Comparison of ENCODE assay signal across 19 mouse cellular contexts in the genomic region with DNA sequence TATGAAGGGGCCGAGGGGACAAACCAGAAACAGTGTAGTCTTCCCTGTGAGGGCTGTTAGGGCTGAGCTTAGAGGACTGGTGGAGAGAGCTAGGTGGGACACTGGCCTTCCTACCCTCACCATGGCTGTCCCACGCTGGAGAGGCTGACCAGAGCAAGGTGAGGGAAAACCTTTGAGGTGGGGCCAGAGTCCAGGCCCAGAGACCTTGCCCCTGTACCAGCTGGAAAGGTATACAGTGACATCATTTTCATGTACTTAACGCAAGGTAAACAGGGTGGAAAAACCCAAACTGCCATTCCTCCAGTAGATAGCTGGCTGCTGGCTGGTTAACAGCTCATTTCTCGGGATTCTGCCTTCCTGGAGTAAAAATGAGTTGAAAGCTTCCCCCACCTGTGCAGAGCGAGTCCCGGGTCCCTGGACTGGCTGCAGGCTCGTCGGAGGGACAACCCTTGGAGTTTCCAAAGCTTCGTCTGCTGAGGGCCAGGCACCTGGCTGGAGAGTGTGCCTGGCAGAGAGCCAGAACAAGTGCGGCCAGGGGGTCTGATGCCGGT.
DNase-seq lines count a peak whose midpoint lies in the region; ATAC-seq and TF ChIP-seq lines count a peak whose summit lies in the region.
"Had no signal": no experiment of that assay in that cellular context is flagged by ENCODE, and none has a peak within 500 bp of the region (broad histone marks: within the 10 kb centered on the region; RNA-seq: fewer than 3 reads in every experiment).

No protein-coding gene starts in this region.

- no peak overlapping the region for H3K9ac ChIP-seq in liver, embryonic 14.5 days (replicated peaks)
- no peak overlapping the region for H3K9ac ChIP-seq in stomach, embryonic 16.5 days (ENCODE audit: low read length)
- no peak overlapping the region for H3K9ac ChIP-seq in neural tube, embryonic 15.5 days (replicated peaks)
- H3K9ac ChIP-seq: embryonic facial prominence, embryonic 12.5 days; midbrain, embryonic 13.5 days had no signal

- ATAC-seq in liver, embryonic 14.5 days (ENCODE audit: insufficient read depth), result peak; percentile 68
- ATAC-seq in stomach, embryonic 16.5 days (ENCODE audit: insufficient read depth, low FRiP score), result peak; percentile 86
- ATAC-seq in neural tube, embryonic 15.5 days (ENCODE audit: low FRiP score), result no peak
- ATAC-seq: forebrain, embryonic 16.5 days; lung, postnatal 0 days; midbrain, embryonic 13.5 days had no signal

- H3K36me3 ChIP-seq in liver, embryonic 14.5 days (replicated peaks; ENCODE audit: control insufficient read depth, insufficient read depth, low read depth), result no peaks in the 10 kb centered on the region
- H3K36me3 ChIP-seq in stomach, embryonic 16.5 days (ENCODE audit: control insufficient read depth, insufficient read depth, low read length), result no peaks in the 10 kb centered on the region
- H3K36me3 ChIP-seq in neural tube, embryonic 15.5 days, result no peaks in the 10 kb centered on the region
- H3K36me3 ChIP-seq: embryonic facial prominence, embryonic 12.5 days; midbrain, embryonic 13.5 days had no signal

- no peak overlapping the region for H3K4me2 ChIP-seq in liver, embryonic 14.5 days (ENCODE audit: low read depth)
- H3K4me2 ChIP-seq in stomach, embryonic 16.5 days (ENCODE audit: low read depth, low read length), result no peak overlapping the region
- H3K4me2 ChIP-seq in neural tube, embryonic 15.5 days, result no peak overlapping the region
- H3K4me2 ChIP-seq: embryonic facial prominence, embryonic 12.5 days; midbrain, embryonic 13.5 days had no signal

- no peak overlapping the region; a peak in 1 of 4 replicates for H3K4me3 ChIP-seq in liver, embryonic 14.5 days (ENCODE audit: insufficient read depth in 1 of 2, low read depth in 2 of 2, low read length in 2 of 2)
- H3K4me3 ChIP-seq in stomach, embryonic 16.5 days (replicated peaks; ENCODE audit: low read length), result no peak overlapping the region
- H3K4me3 ChIP-seq in neural tube, embryonic 15.5 days (replicated peaks), result no peak overlapping the region
- H3K4me3 ChIP-seq: embryonic facial prominence, embryonic 12.5 days; heart, embryonic 10.5 days; midbrain, embryonic 13.5 days had no signal

- no peak overlapping the region for H3K27ac ChIP-seq in liver, embryonic 14.5 days
- peak overlapping the region; percentile 54; the same call in 1 of the 2 replicates for H3K27ac ChIP-seq in stomach, embryonic 16.5 days (ENCODE audit: low read length)
- H3K27ac ChIP-seq in neural tube, embryonic 15.5 days (replicated peaks), result no peak overlapping the region
- H3K27ac ChIP-seq: embryonic facial prominence, embryonic 12.5 days; heart, embryonic 10.5 days; midbrain, embryonic 13.5 days had no signal

- no peaks in the 10 kb centered on the region; a peak in 1 of 4 replicates for H3K4me1 ChIP-seq in liver, embryonic 14.5 days (replicated peaks; ENCODE audit: control insufficient read depth in 2 of 2, insufficient read depth in 2 of 2, low read length in 1 of 2)
- H3K4me1 ChIP-seq in stomach, embryonic 16.5 days (ENCODE audit: control insufficient read depth, insufficient read depth, low read length), result no peaks in the 10 kb centered on the region
- no peaks in the 10 kb centered on the region for H3K4me1 ChIP-seq in neural tube, embryonic 15.5 days
- H3K4me1 ChIP-seq: embryonic facial prominence, embryonic 12.5 days; midbrain, embryonic 13.5 days had no signal

- no peaks in the 10 kb centered on the region for H3K27me3 ChIP-seq in liver, embryonic 14.5 days (ENCODE audit: control insufficient read depth, insufficient read depth, low read length)
- H3K27me3 ChIP-seq in stomach, embryonic 16.5 days (ENCODE audit: control insufficient read depth, insufficient read depth, low read length), result no peaks in the 10 kb centered on the region
- no peaks in the 10 kb centered on the region for H3K27me3 ChIP-seq in neural tube, embryonic 15.5 days (replicated peaks)
- H3K27me3 ChIP-seq: embryonic facial prominence, embryonic 12.5 days; midbrain, embryonic 13.5 days had no signal

- no peaks in the 10 kb centered on the region for H3K9me3 ChIP-seq in liver, embryonic 14.5 days (ENCODE audit: control insufficient read depth, low read length)
- H3K9me3 ChIP-seq in stomach, embryonic 16.5 days (replicated peaks; ENCODE audit: control insufficient read depth, low read length), result no peaks in the 10 kb centered on the region
- no peaks in the 10 kb centered on the region for H3K9me3 ChIP-seq in neural tube, embryonic 15.5 days (replicated peaks)
- H3K9me3 ChIP-seq: midbrain, embryonic 13.5 days had no signal

- peak; percentile 4 for DNase-seq in adrenal gland, postnatal 14 days
- no peak for DNase-seq in adrenal gland, adult 2 months
- peak; percentile 54 for DNase-seq in kidney, adult 9 months
- DNase-seq in kidney, adult 11 months, result no peak
- peak in 1 of 3 experiments; percentile 25 for DNase-seq in liver, embryonic 14.5 days (ENCODE audit: low read depth in 3 of 3, low spot score in 3 of 3)
- no peak for DNase-seq in thymus, postnatal 25 days
- DNase-seq: adrenal gland, postnatal 10 days; cerebellum, adult 11 months; cerebellum, postnatal 10 days; layer of hippocampus, postnatal 36 days; spleen, adult 18-20 months; thymus, postnatal 36 days had no signal

- TF ChIP-seq CTCF in liver, embryonic 14.5 days (IDR thresholded peaks at IDR 0.05; ENCODE audit: low read depth), result no peak

- 61% methylated on average over 11 of the region's 11 CpGs for WGBS in liver, embryonic 14.5 days (ENCODE audit: insufficient replicate concordance)
- 76% methylated on average over 11 of the region's 11 CpGs for WGBS in stomach, embryonic 16.5 days
- 91% methylated on average over 11 of the region's 11 CpGs for WGBS in neural tube, embryonic 15.5 days

- TF ChIP-seq EP300 in liver, embryonic 14.5 days (IDR thresholded peaks at IDR 0.05; ENCODE audit: low read depth), result no peak

Comparison
In these comparisons a context has a peak if more than half of its experiments do, and no peak if none do; other contexts are left out.
1. DNase-seq: peak in adrenal gland, postnatal 14 days (single experiment) and kidney, adult 9 months (single experiment); none in adrenal gland, adult 2 months (single experiment), kidney, adult 11 months (single experiment) and thymus, postnatal 25 days (single experiment).